Mouse (Mus musculus) heart, embryonic 10.5 days (tissue): ENCODE data around the gene Gm4565. TPM values are rescaled to one million over a fixed set of nuclear protein-coding genes. Genes with fewer than 3 reads are reported as not detected.
"Not testable (repeated sequence)": the region's sequence is repeated elsewhere in the genome, so short reads cannot be mapped to it uniquely, and the experiment has no call there.

Experiments
- DNase-seq: peaks from one replicate; pipeline ENCODE4 v3.0.0-alpha.2; 2017; ENCODE audit warnings: low spot score
- H3K27ac ChIP-seq: fragments of 300-500 bp; sonication (generic); 2 replicates; pipeline ENCODE4 v1.5.1; 2016; ENCODE audit warnings: mild to moderate bottlenecking
- H3K27me3 ChIP-seq: fragments of 300-500 bp; sonication (generic); 2 replicates; pipeline ENCODE4 v1.6.1; 2016; ENCODE audit warnings: mild to moderate bottlenecking; ENCODE audit not compliant: poor library complexity, insufficient read depth, severe bottlenecking
- H3K36me3 ChIP-seq: fragments of 300-500 bp; sonication (generic); 2 replicates; pipeline ENCODE4 v1.6.1; 2016; ENCODE audit warnings: mild to moderate bottlenecking, moderate library complexity
- H3K4me1 ChIP-seq: fragments of 300-500 bp; sonication (generic); 2 replicates; pipeline ENCODE4 v1.6.1; 2016; ENCODE audit warnings: mild to moderate bottlenecking
- H3K4me3 ChIP-seq: fragments of 300-500 bp; sonication (generic); 2 replicates; pipeline ENCODE4 v1.5.1; 2016; ENCODE audit warnings: mild to moderate bottlenecking, moderate library complexity
- H3K9me3 ChIP-seq: fragments of 300-500 bp; sonication (generic); 2 replicates; pipeline ENCODE4 v1.6.1; 2016; ENCODE audit warnings: mild to moderate bottlenecking, moderate library complexity
- WGBS: fragments of 180-500 bp; shearing (Covaris S2); methylation state at CpG from one replicate; pipeline ENCODE4 v1.1.7; 2016; 5-methylcytosine and 5-hydroxymethylcytosine counted together
- polyA plus RNA-seq: library from polyadenylated mRNA; unstranded; fragments of >200 nt; fragmentation: Nextera tagmentation; extraction: Ambion mirVana; gene quantifications from 2 replicates; pipeline ENCODE4 v1.2.1, GENCODE M21; 2016

Gm4565 gene
- polyA plus RNA-seq = not detected in 2 replicates

GRCm38 (mm10) chr7:22588027-22588426 lies at the start of gene Gm4565:
TSS of gene Gm4565 (minus strand) at chr7:22588127.
- H3K9me3 ChIP-seq, DNase-seq, H3K4me1 ChIP-seq, H3K4me3 ChIP-seq, H3K36me3 ChIP-seq, H3K27ac ChIP-seq, H3K27me3 ChIP-seq: not testable (repeated sequence)
- 82% methylated on average over 2 of the region's 4 CpGs for WGBS

- WGBS = no CpG with 5 or more reads among the region's 3 CpGs
- not testable (repeated sequence) for H3K27me3 ChIP-seq, H3K4me1 ChIP-seq, H3K4me3 ChIP-seq, H3K27ac ChIP-seq, H3K36me3 ChIP-seq, DNase-seq, H3K9me3 ChIP-seq
Observed at GRCm38 (mm10) chr7:22565243-22565642, 22.7 kb downstream of the Gm4565 start, which contains the start of gene Gm4201. TSS of gene Gm4201 (minus strand) at chr7:22565343.

GRCm38 (mm10) chr7:22534787-22535186 lies 53.1 kb downstream of the Gm4565 start, which contains the start of gene Gm8677:
TSS of gene Gm8677 (minus strand) at chr7:22534887.
- DNase-seq, H3K9me3 ChIP-seq, H3K4me1 ChIP-seq, H3K36me3 ChIP-seq, H3K4me3 ChIP-seq, H3K27me3 ChIP-seq, H3K27ac ChIP-seq: not testable (repeated sequence)
- WGBS = no CpG with 5 or more reads among the region's 1 CpGs

Other genes with a start within 250 kb of the Gm4565 start
- not detected in 2 replicates for gene Gm8660, start 217.1 kb downstream of the Gm4565 start, polyA plus RNA-seq
- gene Vmn1r148, start 174.5 kb downstream of the Gm4565 start, polyA plus RNA-seq = not detected in 2 replicates
- not detected in 2 replicates for gene Vmn1r149, start 149.9 kb downstream of the Gm4565 start, polyA plus RNA-seq
- gene Gm10665, start 124.1 kb downstream of the Gm4565 start, polyA plus RNA-seq = not detected in 2 replicates
- gene Vmn1r151, start 88.4 kb downstream of the Gm4565 start, polyA plus RNA-seq = not detected in 2 replicates
- gene Vmn1r152, start 65.2 kb downstream of the Gm4565 start, polyA plus RNA-seq = not detected in 2 replicates
- not detected in 2 replicates for gene Gm8677, start 53.2 kb downstream of the Gm4565 start, polyA plus RNA-seq
- gene Gm4201, start 22.8 kb downstream of the Gm4565 start, polyA plus RNA-seq = not detected in 2 replicates
- gene Vmn1r155, start 69.9 kb upstream of the Gm4565 start, polyA plus RNA-seq = not detected in 2 replicates
- gene Gm8693, start 104.2 kb upstream of the Gm4565 start, polyA plus RNA-seq = not detected in 2 replicates
- not detected in 2 replicates for gene Gm4567, start 131.6 kb upstream of the Gm4565 start, polyA plus RNA-seq
- not detected in 2 replicates for gene Vmn1r157, start 173.6 kb upstream of the Gm4565 start, polyA plus RNA-seq
- gene Vmn1r158, start 202.7 kb upstream of the Gm4565 start, polyA plus RNA-seq = not detected in 2 replicates